Mouse (Mus musculus) kidney, adult 2 months (tissue): Measurements from ENCODE around the gene Olfr1130. TPM values are rescaled to one million over a fixed set of nuclear protein-coding genes. Genes with fewer than 3 reads are reported as not detected.
"Not testable (repeated sequence)": the region's sequence is repeated elsewhere in the genome, so short reads cannot be mapped to it uniquely, and the experiment has no call there.

ENCODE experiments used
- DNase-seq: peaks from one replicate; pipeline ENCODE4 v3.0.0; 2021
- H3K27ac ChIP-seq: fragments of 200-500 bp; 2 replicates; pipeline ENCODE4 v1.5.1; 2012; ENCODE audit warnings: low read depth, low read length, control low read depth, inconsistent platforms; ENCODE audit not compliant: insufficient read depth
- H3K27me3 ChIP-seq: fragments of 200-500 bp; replicated peaks from 2 replicates; pipeline ENCODE4 v1.6.1; 2012; ENCODE audit warnings: mild to moderate bottlenecking, moderate library complexity, low read length, inconsistent platforms; ENCODE audit not compliant: control insufficient read depth, insufficient read depth
- H3K36me3 ChIP-seq: fragments of 200-500 bp; 2 replicates; pipeline ENCODE4 v1.6.1; 2012; ENCODE audit warnings: mild to moderate bottlenecking, moderate library complexity, low read length, inconsistent platforms; ENCODE audit not compliant: control insufficient read depth, insufficient read depth
- H3K4me1 ChIP-seq: fragments of 200-500 bp; 2 replicates; pipeline ENCODE4 v1.6.1; 2011; ENCODE audit warnings: low read length; ENCODE audit not compliant: control insufficient read depth, insufficient read depth
- H3K4me3 ChIP-seq: fragments of 200-500 bp; 2 replicates; pipeline ENCODE4 v1.5.1; 2011; ENCODE audit warnings: mild to moderate bottlenecking, low read depth, low read length, control low read depth; ENCODE audit not compliant: insufficient read depth
- CTCF ChIP-seq: fragments of 200-500 bp; conservative IDR thresholded peaks from 2 replicates; pipeline ENCODE4 v1.5.1; 2011; ENCODE audit warnings: low read depth, mild to moderate bottlenecking, control low read depth, low read length, moderate library complexity, mixed read lengths; ENCODE audit not compliant: insufficient read depth, insufficient read length
- POLR2A ChIP-seq: fragments of 200-500 bp; IDR thresholded peaks from one replicate; pipeline ENCODE4 v1.6.1; 2011; ENCODE audit warnings: low read depth, low read length, control low read depth
- WGBS: fragments of 180-500 bp; shearing (Covaris S2); methylation state at CpG from one replicate; pipeline ENCODE4 v1.1.7; 2018; 5-methylcytosine and 5-hydroxymethylcytosine counted together
- polyA plus RNA-seq: library from polyadenylated mRNA; depleted of rRNA; stranded (reverse); fragments of >200 nt; gene quantifications from 2 replicates; pipeline ENCODE4 v1.2.3, GENCODE M21; 2012; rRNA removed

The Olfr1130 gene
- not detected in 2 replicates for polyA plus RNA-seq

DNA sequence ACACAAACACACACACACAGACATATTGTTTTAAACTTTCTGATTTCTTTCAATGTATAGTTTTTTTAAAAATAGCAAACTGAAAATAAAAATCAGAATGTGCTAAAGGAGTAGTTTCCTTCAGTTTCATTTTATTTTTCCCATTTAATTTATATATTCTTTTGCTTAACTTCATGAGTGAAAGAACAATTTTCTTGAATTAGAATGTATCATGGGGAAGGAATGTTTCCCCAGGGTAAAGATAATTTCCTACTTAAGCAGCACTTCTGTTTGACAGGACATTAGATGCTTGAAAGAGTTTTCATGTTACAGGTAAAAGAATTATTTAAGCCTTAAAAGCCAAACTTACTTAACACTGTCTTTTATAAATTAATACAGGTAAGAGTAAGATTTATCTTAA is at the start of gene Olfr1130:
Gene Olfr1130, plus strand, starts transcription at position 301 of the 400 bp plus-strand sequence.
- H3K27me3 ChIP-seq, DNase-seq: not testable (repeated sequence)

DNA sequence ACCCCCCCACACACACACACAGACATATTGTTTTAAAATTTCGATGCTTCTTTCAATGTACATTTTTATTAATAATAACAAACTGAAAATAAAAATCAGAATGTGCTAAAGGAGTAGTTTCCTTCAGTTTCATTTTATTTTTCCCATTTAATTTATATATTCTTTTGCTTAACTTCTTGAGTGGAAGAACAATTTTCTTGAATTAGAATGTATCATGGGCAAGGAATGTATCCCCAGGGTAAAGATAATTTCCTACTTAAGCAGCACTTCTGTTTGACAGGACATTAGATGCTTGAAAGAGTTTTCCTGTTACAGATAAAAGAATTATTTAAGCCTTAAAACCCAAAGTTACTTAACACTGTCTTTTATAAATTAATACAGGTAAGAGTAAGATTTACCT is 32.4 kb upstream of the Olfr1130 start, which contains the start of gene Olfr1129:
Gene Olfr1129, plus strand, starts transcription at position 301 of the 400 bp plus-strand sequence.
- H3K4me1 ChIP-seq, H3K27me3 ChIP-seq, DNase-seq, H3K4me3 ChIP-seq, H3K27ac ChIP-seq, H3K36me3 ChIP-seq: not testable (repeated sequence)
- 63% methylated on average over 1 of the region's 1 CpGs for WGBS

More for the DNA sequence above, at the start of gene Olfr1130:
- not testable (repeated sequence) for H3K36me3 ChIP-seq, H3K4me3 ChIP-seq, H3K27ac ChIP-seq, H3K4me1 ChIP-seq

DNA sequence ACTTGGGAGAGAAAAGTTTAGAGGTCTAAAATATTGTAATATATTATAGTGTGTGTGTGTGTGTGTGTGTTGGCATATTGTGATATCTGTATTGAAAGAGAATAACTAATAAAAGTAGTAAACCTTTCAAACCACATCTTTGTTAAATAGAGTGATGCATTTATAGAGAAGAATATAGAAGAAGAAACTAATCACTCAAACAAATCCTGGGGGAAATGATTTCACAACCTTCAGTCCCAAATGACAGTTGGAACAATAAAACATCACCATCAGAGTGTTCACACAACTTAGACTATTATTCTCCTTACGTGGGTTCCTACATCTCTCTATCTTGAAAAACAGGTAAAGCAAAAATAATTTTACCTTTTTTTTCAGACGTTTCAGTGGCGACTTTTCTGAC is 20.8 kb downstream of the Olfr1130 start, which contains the start of gene Olfr1131:
Gene Olfr1131, plus strand, starts transcription at position 301 of the 400 bp plus-strand sequence.
- Histone ChIP-seq H3K36me3 (no peaks in the 10 kb centered on the region), H3K4me3 (no peak within 1 kb of the TSS), H3K27ac (no peak within 1 kb of the TSS), H3K4me1 (no peaks in the 10 kb centered on the region), H3K27me3 (no peaks in the 10 kb centered on the region)
- no peak for TF ChIP-seq POLR2A
- no peak for TF ChIP-seq CTCF
- 63% methylated on average over 3 of the region's 3 CpGs for WGBS
- DNase-seq, result no peak

DNA sequence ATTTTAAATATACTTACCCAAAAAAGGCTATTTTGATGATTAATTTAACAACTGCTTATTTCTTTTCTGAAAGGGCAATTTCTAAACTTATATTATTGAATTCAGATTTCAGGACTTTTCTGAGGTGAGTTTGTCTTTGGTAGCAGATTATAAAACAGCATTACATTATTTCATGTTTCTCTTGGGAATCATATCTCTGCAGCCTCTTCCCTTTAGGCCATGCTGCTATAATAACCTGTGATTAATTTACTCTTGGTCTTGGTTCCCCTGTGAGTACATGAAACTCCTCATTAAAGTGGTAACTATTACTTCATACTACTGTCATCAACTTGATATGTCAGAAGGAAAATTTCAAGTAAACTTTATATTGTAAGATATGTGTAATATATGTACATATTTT is 31.4 kb downstream of the Olfr1130 start, which contains the start of gene Olfr1132:
Gene Olfr1132, minus strand, starts transcription at position 101 of the 400 bp plus-strand sequence.
- no peaks in the 10 kb centered on the region for H3K4me1 ChIP-seq
- no peak for DNase-seq
- no peaks in the 10 kb centered on the region for H3K27me3 ChIP-seq
- H3K27ac ChIP-seq, result no peak within 1 kb of the TSS
- H3K36me3 ChIP-seq, result no peaks in the 10 kb centered on the region
- TF ChIP-seq POLR2A, result no peak
- TF ChIP-seq CTCF, result no peak
- no peak within 1 kb of the TSS for H3K4me3 ChIP-seq

DNA sequence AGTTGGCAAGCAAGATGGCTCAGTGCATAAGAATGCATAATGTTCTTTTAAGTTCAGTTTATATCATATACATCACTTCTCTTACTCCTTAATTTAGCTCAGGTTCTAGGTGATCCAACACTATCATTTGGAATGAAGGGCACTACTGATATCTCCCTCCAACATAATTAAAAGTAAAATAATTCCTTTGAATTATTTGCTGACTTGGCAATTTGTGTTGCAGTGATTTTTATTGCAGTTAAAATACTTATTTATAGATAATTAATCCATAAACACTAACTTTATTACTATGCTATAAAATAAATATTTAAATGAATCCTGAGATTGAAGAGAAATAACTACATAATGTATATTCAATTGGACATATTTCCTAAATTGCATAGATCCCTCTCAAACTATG is 36.4 kb downstream of the Olfr1130 start:
- H3K27me3 ChIP-seq, result no peaks in the 10 kb centered on the region
- H3K36me3 ChIP-seq, result no peaks in the 10 kb centered on the region
- no peak overlapping the region for H3K4me3 ChIP-seq
- no peak for TF ChIP-seq POLR2A
- no peak for TF ChIP-seq CTCF
- no peaks in the 10 kb centered on the region for H3K4me1 ChIP-seq
- no peak for DNase-seq
- no peak overlapping the region for H3K27ac ChIP-seq

DNA sequence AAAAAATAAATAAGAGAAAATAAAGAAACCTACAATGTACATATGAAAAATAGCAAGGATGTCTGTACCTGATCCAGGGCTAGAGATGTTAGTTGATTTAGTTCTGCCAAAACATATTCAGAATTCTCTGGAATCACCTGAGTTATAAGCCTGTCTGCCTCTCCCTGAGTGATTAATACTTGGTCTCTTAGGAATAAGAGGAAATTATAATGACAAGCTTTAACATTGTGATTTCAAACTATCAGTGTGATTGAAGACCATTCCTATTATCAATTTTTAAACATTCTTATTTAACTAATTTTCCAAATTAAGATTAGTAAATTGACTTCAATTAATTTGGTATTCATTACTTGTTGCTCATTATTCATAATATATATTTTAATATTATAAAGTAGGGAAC is 41.3 kb downstream of the Olfr1130 start, which contains the start of gene Olfr1133:
Gene Olfr1133, minus strand, starts transcription at position 101 of the 400 bp plus-strand sequence.
- H3K4me1 ChIP-seq, result no peaks in the 10 kb centered on the region
- H3K4me3 ChIP-seq, result no peak within 1 kb of the TSS
- TF ChIP-seq POLR2A (no peak), CTCF (no peak)
- H3K27me3 ChIP-seq, result no peaks in the 10 kb centered on the region
- no peak within 1 kb of the TSS for H3K27ac ChIP-seq
- DNase-seq, result no peak
- no peaks in the 10 kb centered on the region for H3K36me3 ChIP-seq

DNA sequence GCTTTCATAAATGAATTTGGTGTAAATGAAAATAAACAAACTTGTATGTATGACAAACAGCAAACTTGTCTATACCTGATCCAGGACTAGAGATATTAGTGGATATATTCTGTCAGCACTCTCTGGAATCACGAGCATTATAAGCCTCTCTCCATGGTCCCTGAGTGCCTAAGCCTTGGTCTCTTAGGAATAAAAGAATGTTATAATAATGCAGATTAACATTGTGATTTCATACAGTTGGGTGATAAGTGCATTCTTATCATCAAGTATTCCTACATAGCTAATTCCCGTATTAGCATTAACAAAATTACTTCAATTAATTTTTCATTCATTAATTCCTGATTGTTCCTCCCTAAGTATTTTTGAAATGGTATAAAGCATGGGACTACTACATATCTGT is 52.3 kb downstream of the Olfr1130 start, which contains the start of gene Olfr1134:
Gene Olfr1134, minus strand, starts transcription at position 101 of the 400 bp plus-strand sequence.
- 82% methylated on average over 2 of the region's 2 CpGs for WGBS
- no peaks in the 10 kb centered on the region for H3K27me3 ChIP-seq
- H3K27ac ChIP-seq, result no peak within 1 kb of the TSS
- no peak for DNase-seq
- no peaks in the 10 kb centered on the region for H3K4me1 ChIP-seq
- no peaks in the 10 kb centered on the region for H3K36me3 ChIP-seq
- TF ChIP-seq CTCF (no peak), POLR2A (no peak)
- H3K4me3 ChIP-seq, result no peak within 1 kb of the TSS

Other genes with a start within 250 kb of the Olfr1130 start
- gene Olfr1121, start 236.3 kb upstream of the Olfr1130 start, polyA plus RNA-seq, result not detected in 2 replicates
- not detected in 2 replicates for gene Olfr1122, start 220.4 kb upstream of the Olfr1130 start, polyA plus RNA-seq
- not detected in 2 replicates for gene Olfr1123, start 189.6 kb upstream of the Olfr1130 start, polyA plus RNA-seq
- gene Olfr1124, start 175.9 kb upstream of the Olfr1130 start, polyA plus RNA-seq, result not detected in 2 replicates
- gene Olfr1126, start 152.2 kb upstream of the Olfr1130 start, polyA plus RNA-seq, result not detected in 2 replicates
- not detected in 2 replicates for gene Pramel7, start 109.1 kb upstream of the Olfr1130 start, polyA plus RNA-seq
- not detected in 2 replicates for gene Pramel6, start 99.6 kb upstream of the Olfr1130 start, polyA plus RNA-seq
- not detected in 2 replicates for gene Olfr153, start 74.4 kb upstream of the Olfr1130 start, polyA plus RNA-seq
- not detected in 2 replicates for gene Olfr1128, start 60.7 kb upstream of the Olfr1130 start, polyA plus RNA-seq
- gene Olfr1129, start 32.3 kb upstream of the Olfr1130 start, polyA plus RNA-seq, result not detected in 2 replicates
- not detected in 2 replicates for gene Olfr1131, start 20.9 kb downstream of the Olfr1130 start, polyA plus RNA-seq
- gene Olfr1132, start 31.3 kb downstream of the Olfr1130 start, polyA plus RNA-seq, result not detected in 2 replicates
- not detected in 2 replicates for gene Olfr1133, start 41.2 kb downstream of the Olfr1130 start, polyA plus RNA-seq
- not detected in 2 replicates for gene Olfr1134, start 52.2 kb downstream of the Olfr1130 start, polyA plus RNA-seq
- gene Olfr1135, start 67.5 kb downstream of the Olfr1130 start, polyA plus RNA-seq, result not detected in 2 replicates
- gene Olfr1136, start 87.7 kb downstream of the Olfr1130 start, polyA plus RNA-seq, result not detected in 2 replicates
- gene Olfr1137, start 107.0 kb downstream of the Olfr1130 start, polyA plus RNA-seq, result not detected in 2 replicates
- gene Olfr1138, start 133.8 kb downstream of the Olfr1130 start, polyA plus RNA-seq, result not detected in 2 replicates
- not detected in 2 replicates for gene Olfr1140, start 137.5 kb downstream of the Olfr1130 start, polyA plus RNA-seq
- gene Olfr1141, start 147.8 kb downstream of the Olfr1130 start, polyA plus RNA-seq, result not detected in 2 replicates
- gene Olfr152, start 173.3 kb downstream of the Olfr1130 start, polyA plus RNA-seq, result not detected in 2 replicates
- not detected in 2 replicates for gene Olfr1143, start 194.4 kb downstream of the Olfr1130 start, polyA plus RNA-seq
- not detected in 2 replicates for gene Olfr1145, start 203.6 kb downstream of the Olfr1130 start, polyA plus RNA-seq
- gene Olfr1148, start 224.3 kb downstream of the Olfr1130 start, polyA plus RNA-seq, result not detected in 2 replicates
- gene Olfr1150-ps1, start 237.8 kb downstream of the Olfr1130 start, polyA plus RNA-seq, result not detected in 2 replicates
- not detected in 2 replicates for gene Olfr1151, start 249.7 kb downstream of the Olfr1130 start, polyA plus RNA-seq